Mouse (Mus musculus): ENCODE measurements around the gene Aacs. TPM values are rescaled to one million over a fixed set of nuclear protein-coding genes. Genes with fewer than 3 reads are reported as not detected.

Aacs gene
- polyA plus RNA-seq, 1 experiment: 5.5 TPM

- no peak for TF ChIP-seq GATA1 (IDR thresholded peaks at IDR 0.05; ENCODE audit: low read length)
Observed at GRCm38 (mm10) chr5:125545090-125545489, 69.5 kb downstream of the Aacs start.

GRCm38 (mm10) chr5:125546293-125546692, 70.7 kb downstream of the Aacs start:
- TF ChIP-seq GATA1 (IDR thresholded peaks at IDR 0.05; ENCODE audit: low read length): no peak

- no peak for TF ChIP-seq GATA1 (IDR thresholded peaks at IDR 0.05; ENCODE audit: low read length)
Observed at GRCm38 (mm10) chr5:125549750-125550489, 74.3 kb downstream of the Aacs start.

GRCm38 (mm10) chr5:125555732-125556131, 80.1 kb downstream of the Aacs start:
- no peak for TF ChIP-seq GATA1 (IDR thresholded peaks at IDR 0.05; ENCODE audit: low read length)

- no peak for TF ChIP-seq GATA1 (IDR thresholded peaks at IDR 0.05; ENCODE audit: low read length)
Observed at GRCm38 (mm10) chr5:125563492-125563891, 87.9 kb downstream of the Aacs start.

- no peak for TF ChIP-seq GATA1 (IDR thresholded peaks at IDR 0.05; ENCODE audit: low read length)
Observed at GRCm38 (mm10) chr5:125565725-125566124, 90.1 kb downstream of the Aacs start.

Other genes starting within 250 kb of the Aacs start
- gene Scarb1, start 134.7 kb upstream of the Aacs start, polyA plus RNA-seq (2012): 57.7 and 71.3 TPM in 2 replicates
- 0.30 and 0.36 TPM in 2 replicates for gene Gm10382, start 86.5 kb upstream of the Aacs start, polyA plus RNA-seq (2012)
- gene Ubc, start 85.6 kb upstream of the Aacs start, polyA plus RNA-seq (2012): 21.2 and 162 TPM in 2 replicates
- gene Dhx37, start 41.7 kb upstream of the Aacs start, polyA plus RNA-seq (2012): 80.8 and 108 TPM in 2 replicates
- gene Bri3bp, start 34.2 kb upstream of the Aacs start, polyA plus RNA-seq (2012): 35.4 and 38.2 TPM in 2 replicates
- 0.01 TPM in 1 of 2 replicates, not detected in the other for gene Tmem132b, start 56.0 kb downstream of the Aacs start, polyA plus RNA-seq (2012)